Mouse (Mus musculus): ENCODE results near the gene Ldb3. TPM values are rescaled to one million over a fixed set of nuclear protein-coding genes. Genes with fewer than 3 reads are reported as not detected.

Ldb3 gene
- 1 to 10 TPM; 2.2 to 3.1 TPM for total RNA-seq (2021)
- long read RNA-seq, experiment 1, partial matches to known transcripts = 0 of 2 reads
- long read RNA-seq, experiment 1, other reads (novel, unspliced or antisense) = 2 of 2 reads
- long read RNA-seq, experiment 2, partial matches to known transcripts = 0 of 1 reads
- long read RNA-seq, experiment 2, other reads (novel, unspliced or antisense) = 1 of 1 reads

GRCm38 (mm10) chr14:34588498-34588897 lies at the start of gene Ldb3:
Ldb3 (minus strand) TSS chr14:34588682.
- DNase-seq (ENCODE audit: low spot score in 2 of 2) = no peak

- no peak for DNase-seq (ENCODE audit: low spot score in 2 of 2)
Measured at GRCm38 (mm10) chr14:34635721-34636120, 47.2 kb upstream of the Ldb3 start.

- no peak for DNase-seq (ENCODE audit: low spot score in 2 of 2)
Measured at GRCm38 (mm10) chr14:34635192-34635591, 46.7 kb upstream of the Ldb3 start.

GRCm38 (mm10) chr14:34632722-34633448 lies 44.4 kb upstream of the Ldb3 start:
- DNase-seq (ENCODE audit: low spot score in 2 of 2) = no peak

GRCm38 (mm10) chr14:34626824-34627223 lies 38.3 kb upstream of the Ldb3 start:
- no peak for DNase-seq (ENCODE audit: low spot score in 2 of 2)

GRCm38 (mm10) chr14:34623531-34624210 lies 35.2 kb upstream of the Ldb3 start:
- DNase-seq (ENCODE audit: low spot score in 2 of 2) = no peak

GRCm38 (mm10) chr14:34623074-34623473 lies 34.6 kb upstream of the Ldb3 start:
- no peak for DNase-seq (ENCODE audit: low spot score in 2 of 2)

- peak; percentile 21 to 34 for DNase-seq (ENCODE audit: low spot score in 2 of 2)
Measured at GRCm38 (mm10) chr14:34620611-34621376, 32.3 kb upstream of the Ldb3 start.

- DNase-seq (ENCODE audit: low spot score in 2 of 2) = no peak
Measured at GRCm38 (mm10) chr14:34618808-34619207, 30.3 kb upstream of the Ldb3 start.

- DNase-seq (ENCODE audit: low spot score in 2 of 2) = peak; percentile 88
Measured at GRCm38 (mm10) chr14:34616821-34617220, 28.3 kb upstream of the Ldb3 start.

- no peak for DNase-seq (ENCODE audit: low spot score in 2 of 2)
Measured at GRCm38 (mm10) chr14:34615625-34616024, 27.1 kb upstream of the Ldb3 start.

GRCm38 (mm10) chr14:34615082-34615481 lies 26.6 kb upstream of the Ldb3 start:
- DNase-seq (ENCODE audit: low spot score in 2 of 2) = no peak

- DNase-seq (ENCODE audit: low spot score in 2 of 2) = no peak
Measured at GRCm38 (mm10) chr14:34614551-34614950, 26.1 kb upstream of the Ldb3 start.

- DNase-seq (ENCODE audit: low spot score in 2 of 2) = no peak
Measured at GRCm38 (mm10) chr14:34613523-34613922, 25.0 kb upstream of the Ldb3 start.

- DNase-seq (ENCODE audit: low spot score in 2 of 2) = no peak
Measured at GRCm38 (mm10) chr14:34612222-34612621, 23.7 kb upstream of the Ldb3 start.

GRCm38 (mm10) chr14:34611591-34611990 lies 23.1 kb upstream of the Ldb3 start:
- DNase-seq (ENCODE audit: low spot score in 2 of 2) = no peak

GRCm38 (mm10) chr14:34601910-34602309 lies 13.4 kb upstream of the Ldb3 start:
- no peak for DNase-seq (ENCODE audit: low spot score in 2 of 2)

- no peak for DNase-seq (ENCODE audit: low spot score in 2 of 2)
Measured at GRCm38 (mm10) chr14:34599941-34600340, 11.5 kb upstream of the Ldb3 start, which contains the start of gene Opn4. Opn4 (minus strand) TSS chr14:34600142.

GRCm38 (mm10) chr14:34595596-34596255 lies 7.2 kb upstream of the Ldb3 start:
- DNase-seq (ENCODE audit: low spot score in 2 of 2) = no peak

GRCm38 (mm10) chr14:34591741-34592535 lies 3.5 kb upstream of the Ldb3 start:
- no peak for DNase-seq (ENCODE audit: low spot score in 2 of 2)
